Mouse (Mus musculus) c-Kit-positive CD71-positive TER-119-negative erythroid progenitor cells, embryonic 14.5 days (primary cell): ENCODE measurements at regions not wholly inside any gene's neighbourhood (a gene's known extent, or its start where the extent isn't known, plus 50 kb on each side); places are given as distances from the start of the nearest gene placed in this dataset.
"Not testable (repeated sequence)": the region's sequence is repeated elsewhere in the genome, so short reads cannot be mapped to it uniquely, and the experiment has no call there.

Experiments
- DNase-seq: peaks from one replicate; pipeline ENCODE4 v3.0.0-alpha.2; 2013; ENCODE audit warnings: low read depth

GRCm38 (mm10) chr16:57924130-57924495, 169.6 kb upstream of the Col8a1 start:
- no peak for DNase-seq

- no peak for DNase-seq
Observed at GRCm38 (mm10) chr16:57927816-57928215, 173.3 kb upstream of the Col8a1 start.

GRCm38 (mm10) chr16:57928301-57928700, 173.8 kb upstream of the Col8a1 start:
- no peak for DNase-seq

- DNase-seq, result no peak
Observed at GRCm38 (mm10) chr16:57929151-57929764, 174.7 kb upstream of the Col8a1 start.

- DNase-seq, result no peak
Observed at GRCm38 (mm10) chr16:57945404-57945803, 190.9 kb upstream of the Col8a1 start.

GRCm38 (mm10) chr16:57947309-57947708, 192.8 kb upstream of the Col8a1 start:
- no peak for DNase-seq

- no peak for DNase-seq
Observed at GRCm38 (mm10) chr16:57949680-57950079, 195.1 kb upstream of the Col8a1 start.

- DNase-seq, result no peak
Observed at GRCm38 (mm10) chr16:57970956-57971355, 216.4 kb upstream of the Col8a1 start.

GRCm38 (mm10) chr16:57984111-57984510, 229.6 kb upstream of the Col8a1 start:
- no peak for DNase-seq

- no peak for DNase-seq
Observed at GRCm38 (mm10) chr16:58005740-58006139, 251.2 kb upstream of the Col8a1 start.

- DNase-seq, result no peak
Observed at GRCm38 (mm10) chr16:58013557-58013956, 259.0 kb upstream of the Col8a1 start.

- no peak for DNase-seq
Observed at GRCm38 (mm10) chr16:58027525-58027924, 273.0 kb upstream of the Col8a1 start.

- not testable (repeated sequence) for DNase-seq
Observed at GRCm38 (mm10) chr16:58028541-58028940, 274.0 kb upstream of the Col8a1 start.

- no peak for DNase-seq
Observed at GRCm38 (mm10) chr16:58029674-58030073, 275.1 kb upstream of the Col8a1 start.

GRCm38 (mm10) chr16:58068654-58069271, 314.2 kb upstream of the Col8a1 start:
- no peak for DNase-seq

- no peak for DNase-seq
Observed at GRCm38 (mm10) chr16:58072441-58072840, 317.9 kb upstream of the Col8a1 start.

- DNase-seq, result no peak
Observed at GRCm38 (mm10) chr16:58100351-58100750, 307.9 kb upstream of the Dcbld2 start.

GRCm38 (mm10) chr16:58110452-58110851, 297.8 kb upstream of the Dcbld2 start:
- DNase-seq, result no peak

- no peak for DNase-seq
Observed at GRCm38 (mm10) chr16:58126086-58126485, 282.2 kb upstream of the Dcbld2 start.

- DNase-seq, result no peak
Observed at GRCm38 (mm10) chr16:58136144-58136905, 271.9 kb upstream of the Dcbld2 start.

GRCm38 (mm10) chr16:58136979-58137378, 271.3 kb upstream of the Dcbld2 start:
- DNase-seq, result no peak

- no peak for DNase-seq
Observed at GRCm38 (mm10) chr16:58137728-58138279, 270.4 kb upstream of the Dcbld2 start.

- no peak for DNase-seq
Observed at GRCm38 (mm10) chr16:58146479-58146878, 261.8 kb upstream of the Dcbld2 start.
